Mouse (Mus musculus): ENCODE measurements at regions not wholly inside any gene's neighbourhood (a gene's known extent, or its start where the extent isn't known, plus 50 kb on each side); places are given as distances from the start of the nearest gene placed in this dataset.

- Histone ChIP-seq H3K4me3 (no peak overlapping the region), H3K4me2 (no peak overlapping the region), H3K4me1 (no peaks in the 10 kb centered on the region), H3K9me3 (replicated peaks) (no peaks in the 10 kb centered on the region), H3K9ac (no peak overlapping the region), H3K27me3 (no peaks in the 10 kb centered on the region), H3K27ac (no peak overlapping the region), H3K36me3 (ENCODE audit: poor library complexity, severe bottlenecking) (no peaks in the 10 kb centered on the region)
- WGBS, result 87% methylated on average over 3 of the region's 3 CpGs
- ATAC-seq, result no peak
Measured at GRCm38 (mm10) chr2:114844389-114844771, 189.6 kb upstream of the Dph6 start.

- no peaks in the 10 kb centered on the region for H3K27me3 ChIP-seq
- H3K36me3 ChIP-seq (ENCODE audit: poor library complexity, severe bottlenecking), result no peaks in the 10 kb centered on the region
- H3K4me1 ChIP-seq, result peaks cover 5% of the 10 kb centered on the region; the same call in 1 of the 2 replicates
- no peaks in the 10 kb centered on the region for H3K9me3 ChIP-seq (replicated peaks)
- WGBS, result 89% methylated on average over 5 of the region's 5 CpGs
- no peak for ATAC-seq
- H3K4me2 ChIP-seq, result no peak overlapping the region
- no peak overlapping the region for H3K9ac ChIP-seq
- H3K4me3 ChIP-seq, result no peak overlapping the region
- H3K27ac ChIP-seq, result no peak overlapping the region
Measured at GRCm38 (mm10) chr2:114848439-114848838, 193.7 kb upstream of the Dph6 start.

GRCm38 (mm10) chr2:114848914-114849313 is 194.2 kb upstream of the Dph6 start:
- no peaks in the 10 kb centered on the region for H3K9me3 ChIP-seq (replicated peaks)
- no peak overlapping the region for H3K4me3 ChIP-seq
- ATAC-seq, result no peak
- no peak overlapping the region for H3K4me2 ChIP-seq
- no peaks in the 10 kb centered on the region for H3K27me3 ChIP-seq
- no peak overlapping the region for H3K9ac ChIP-seq
- no peaks in the 10 kb centered on the region for H3K36me3 ChIP-seq (ENCODE audit: poor library complexity, severe bottlenecking)
- H3K4me1 ChIP-seq, result peaks cover 9% of the 10 kb centered on the region; the same call in 1 of the 2 replicates
- 92% methylated on average over 2 of the region's 2 CpGs for WGBS
- no peak overlapping the region for H3K27ac ChIP-seq

DNA sequence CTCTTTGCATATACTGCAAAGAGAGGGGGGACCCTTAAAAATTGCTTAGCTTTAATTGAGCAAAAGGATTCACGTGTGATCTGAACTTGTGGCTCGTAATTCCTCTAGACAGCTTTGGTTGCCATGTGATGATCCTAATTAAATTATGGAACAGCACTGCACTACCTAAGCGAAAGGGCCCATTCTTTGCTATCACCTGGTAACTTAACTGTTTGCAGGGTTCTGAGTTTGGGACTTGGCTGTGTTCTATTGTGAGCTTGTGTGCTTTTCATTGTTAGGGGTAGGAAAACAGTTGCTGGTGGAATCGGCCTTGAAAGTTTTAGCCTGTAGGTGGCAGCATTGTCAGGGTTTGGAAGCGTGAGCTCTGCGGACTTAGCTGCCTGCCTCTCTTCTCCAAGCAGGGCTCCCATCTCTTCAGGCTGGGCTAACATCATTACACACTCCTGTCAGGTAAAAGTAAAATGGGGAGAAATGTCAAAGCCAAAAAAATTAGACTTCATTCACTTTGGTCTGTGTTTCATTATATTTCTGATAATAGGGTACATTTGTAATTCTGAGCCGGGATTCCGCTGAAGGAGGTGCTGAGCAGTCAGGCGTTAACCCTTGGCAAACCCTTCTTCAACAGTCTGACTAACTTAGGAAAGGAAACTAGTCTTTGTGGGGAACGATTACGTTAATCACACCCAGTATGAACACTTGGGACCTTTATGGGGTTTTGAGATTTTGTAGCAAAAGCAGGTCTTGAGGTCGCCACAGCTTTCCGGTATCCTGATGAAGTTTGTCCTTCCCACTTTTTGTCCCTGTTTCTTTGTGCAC is 199.2 kb upstream of the Dph6 start:
- 19% methylated on average over 13 of the region's 13 CpGs for WGBS
- peak; percentile 95 for ATAC-seq
- no peaks in the 10 kb centered on the region for H3K36me3 ChIP-seq (ENCODE audit: poor library complexity, severe bottlenecking)
- H3K4me3 ChIP-seq, result no peak overlapping the region
- H3K27me3 ChIP-seq, result no peaks in the 10 kb centered on the region
- H3K9ac ChIP-seq, result no peak overlapping the region
- no peaks in the 10 kb centered on the region for H3K9me3 ChIP-seq (replicated peaks)
- H3K27ac ChIP-seq, result peak overlapping the region; percentile 8; the same call in 1 of the 2 replicates
- H3K4me2 ChIP-seq, result peak overlapping the region; percentile 38
- peaks cover 13% of the 10 kb centered on the region; the same call in 1 of the 2 replicates for H3K4me1 ChIP-seq

DNA sequence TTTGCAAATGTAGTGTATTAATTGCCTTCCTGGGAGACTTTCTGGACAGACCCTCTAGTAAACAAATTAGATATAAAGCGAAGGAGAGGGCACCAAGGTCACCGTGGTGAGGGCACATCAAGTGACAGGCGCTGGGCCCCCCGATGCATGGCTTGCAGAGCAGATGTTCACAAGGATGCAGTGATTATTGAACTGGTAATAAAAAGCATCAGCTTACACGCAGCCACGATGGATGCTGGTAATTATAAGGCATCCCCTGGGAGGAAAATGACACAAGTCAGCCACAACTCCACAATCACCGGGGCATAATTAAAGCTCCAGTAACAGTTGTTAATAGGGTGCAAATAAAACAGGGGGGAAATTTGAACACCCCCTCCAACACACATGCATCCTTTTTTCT is 217.5 kb upstream of the Dph6 start:
- Histone ChIP-seq H3K27me3 (no peaks in the 10 kb centered on the region), H3K9ac (no peak overlapping the region), H3K4me1 (peaks cover 19% of the 10 kb centered on the region), H3K4me3 (no peak overlapping the region), H3K36me3 (ENCODE audit: poor library complexity, severe bottlenecking) (no peaks in the 10 kb centered on the region), H3K9me3 (replicated peaks) (no peaks in the 10 kb centered on the region), H3K4me2 (no peak overlapping the region), H3K27ac (no peak overlapping the region)
- WGBS, result 24% methylated on average over 7 of the region's 7 CpGs
- peak; percentile 61; the same call in 1 of the 2 replicates for ATAC-seq

- Histone ChIP-seq H3K4me1 (peaks cover 19% of the 10 kb centered on the region), H3K27ac (no peak overlapping the region), H3K9ac (no peak overlapping the region), H3K27me3 (no peaks in the 10 kb centered on the region), H3K4me3 (no peak overlapping the region), H3K9me3 (replicated peaks) (no peaks in the 10 kb centered on the region), H3K36me3 (ENCODE audit: poor library complexity, severe bottlenecking) (no peaks in the 10 kb centered on the region), H3K4me2 (no peak overlapping the region)
- peak; percentile 62 for ATAC-seq
- WGBS, result 28% methylated on average over 4 of the region's 4 CpGs
Measured at GRCm38 (mm10) chr2:114873090-114873489, 218.3 kb upstream of the Dph6 start.

GRCm38 (mm10) chr2:114879084-114879483 is 224.3 kb upstream of the Dph6 start:
- Histone ChIP-seq H3K9me3 (replicated peaks) (no peaks in the 10 kb centered on the region), H3K27me3 (no peaks in the 10 kb centered on the region), H3K9ac (no peak overlapping the region), H3K4me3 (no peak overlapping the region), H3K4me2 (no peak overlapping the region), H3K27ac (no peak overlapping the region), H3K36me3 (ENCODE audit: poor library complexity, severe bottlenecking) (no peaks in the 10 kb centered on the region), H3K4me1 (peaks cover 7% of the 10 kb centered on the region)
- WGBS, result 38% methylated on average over 2 of the region's 2 CpGs
- no peak for ATAC-seq

- no peak overlapping the region for H3K27ac ChIP-seq
- no peaks in the 10 kb centered on the region for H3K36me3 ChIP-seq (ENCODE audit: poor library complexity, severe bottlenecking)
- peaks cover 7% of the 10 kb centered on the region for H3K4me1 ChIP-seq
- H3K4me2 ChIP-seq, result no peak overlapping the region
- no peaks in the 10 kb centered on the region for H3K27me3 ChIP-seq
- no peaks in the 10 kb centered on the region for H3K9me3 ChIP-seq (replicated peaks)
- H3K4me3 ChIP-seq, result no peak overlapping the region
- WGBS, result 68% methylated on average over 2 of the region's 2 CpGs
- H3K9ac ChIP-seq, result no peak overlapping the region
- peak; percentile 48; the same call in 1 of the 2 replicates for ATAC-seq
Measured at GRCm38 (mm10) chr2:114879784-114880183, 225.0 kb upstream of the Dph6 start.

GRCm38 (mm10) chr2:114885734-114886260 is 231.0 kb upstream of the Dph6 start:
- Histone ChIP-seq H3K4me1 (no peaks in the 10 kb centered on the region), H3K4me3 (no peak overlapping the region), H3K27me3 (no peaks in the 10 kb centered on the region), H3K27ac (no peak overlapping the region), H3K9me3 (replicated peaks) (no peaks in the 10 kb centered on the region), H3K36me3 (ENCODE audit: poor library complexity, severe bottlenecking) (no peaks in the 10 kb centered on the region), H3K9ac (no peak overlapping the region), H3K4me2 (no peak overlapping the region)
- 91% methylated on average over 2 of the region's 2 CpGs for WGBS
- ATAC-seq, result no peak

DNA sequence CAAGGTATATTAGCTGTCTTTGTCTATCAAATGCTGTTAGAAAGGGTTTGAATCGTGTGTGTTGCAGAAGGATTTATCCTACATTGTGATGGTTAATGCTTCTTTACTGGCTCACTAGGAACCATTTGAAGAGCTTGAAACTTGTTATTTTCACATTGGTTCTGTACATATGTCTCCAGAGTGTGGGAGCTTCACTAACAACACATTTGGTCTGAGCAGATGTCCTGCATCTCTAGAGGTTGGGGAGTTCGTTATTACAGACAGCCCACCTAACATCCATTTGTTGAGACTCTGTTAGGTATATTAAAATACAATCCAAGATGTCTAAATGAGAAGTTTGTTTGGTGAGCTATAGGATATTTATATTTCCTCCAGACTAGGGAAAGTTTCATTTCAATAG is 244.0 kb upstream of the Dph6 start:
- no peaks in the 10 kb centered on the region for H3K4me1 ChIP-seq

DNA sequence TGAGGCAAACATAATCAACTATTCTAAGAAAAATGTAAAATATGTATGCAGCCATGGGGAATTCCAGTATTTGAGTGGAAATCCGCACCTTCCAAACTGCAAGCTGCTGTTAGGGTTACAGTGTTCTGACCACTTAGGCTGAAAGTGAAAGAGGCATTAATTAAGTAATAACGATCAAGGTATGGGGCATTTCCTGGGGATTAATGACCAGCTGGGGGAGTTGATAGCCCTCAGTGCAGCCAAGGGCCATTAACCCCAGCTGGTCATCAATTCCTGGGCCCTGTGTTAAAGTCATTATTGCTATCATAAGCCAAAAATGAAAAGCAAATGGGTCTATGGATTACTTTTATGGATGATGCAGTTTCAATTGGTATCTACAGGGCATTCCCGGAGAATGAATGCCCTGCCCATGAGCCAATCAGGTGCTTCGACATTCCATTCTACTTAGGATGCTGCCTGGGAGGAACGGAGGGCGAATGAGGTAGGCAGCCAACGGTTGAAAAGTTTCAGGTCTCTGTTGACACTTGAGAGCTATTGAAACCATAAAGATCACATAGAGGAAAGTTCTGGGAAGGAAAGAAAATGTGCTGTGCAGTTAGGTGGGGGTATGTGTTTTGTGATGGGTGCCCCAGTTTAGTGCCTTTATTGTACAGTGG is 257.2 kb upstream of the Dph6 start:
- no peak overlapping the region for H3K4me3 ChIP-seq
- no peaks in the 10 kb centered on the region for H3K9me3 ChIP-seq (replicated peaks)
- no peak for ATAC-seq
- no peaks in the 10 kb centered on the region for H3K4me1 ChIP-seq
- H3K36me3 ChIP-seq (ENCODE audit: poor library complexity, severe bottlenecking), result no peaks in the 10 kb centered on the region
- no peaks in the 10 kb centered on the region for H3K27me3 ChIP-seq
- 60% methylated on average over 7 of the region's 7 CpGs for WGBS
- no peak overlapping the region for H3K4me2 ChIP-seq
- H3K27ac ChIP-seq, result no peak overlapping the region
- H3K9ac ChIP-seq, result no peak overlapping the region

More for the DNA sequence above, 244.0 kb upstream of the Dph6 start:
- H3K27me3 ChIP-seq, result no peaks in the 10 kb centered on the region
- no peaks in the 10 kb centered on the region for H3K36me3 ChIP-seq (ENCODE audit: poor library complexity, severe bottlenecking)
- H3K4me3 ChIP-seq, result no peak overlapping the region
- no peak overlapping the region for H3K9ac ChIP-seq
- WGBS, result 83% methylated on average over 2 of the region's 2 CpGs
- H3K27ac ChIP-seq, result no peak overlapping the region
- no peak overlapping the region for H3K4me2 ChIP-seq
- H3K9me3 ChIP-seq (replicated peaks), result no peaks in the 10 kb centered on the region
- ATAC-seq, result no peak

DNA sequence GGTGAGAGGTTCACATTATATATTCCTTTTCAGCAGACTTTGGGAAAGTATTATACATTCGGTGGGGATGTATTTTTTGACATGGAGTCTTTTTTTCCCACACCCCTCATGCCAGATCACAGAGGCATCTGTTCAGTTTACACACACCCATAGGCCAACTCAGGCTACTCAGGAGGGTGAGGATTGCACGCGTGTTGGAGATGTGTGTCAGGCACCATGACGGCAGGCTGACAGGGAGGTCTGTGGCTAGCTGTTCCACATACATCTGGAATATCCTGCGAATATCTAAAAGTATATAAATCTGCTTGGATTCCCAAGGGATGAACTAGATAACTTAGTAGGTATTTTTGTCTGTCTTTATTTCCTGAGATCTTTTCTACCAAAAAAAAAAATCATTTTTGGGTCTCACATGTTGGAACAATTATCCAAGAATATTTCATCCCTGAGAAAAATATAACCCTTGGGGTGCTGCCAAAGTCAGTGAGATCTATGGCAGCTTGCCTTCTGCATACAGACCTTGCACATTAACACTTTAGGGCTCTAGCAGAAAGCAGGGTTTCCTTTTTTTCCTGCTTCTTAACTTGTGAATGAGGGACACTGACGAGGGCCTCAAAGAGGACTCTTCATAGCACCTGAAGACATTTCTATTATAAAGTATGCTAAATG is 260.4 kb upstream of the Dph6 start:
- no peak overlapping the region for H3K4me2 ChIP-seq
- H3K9ac ChIP-seq, result no peak overlapping the region
- no peak overlapping the region for H3K27ac ChIP-seq
- H3K9me3 ChIP-seq (replicated peaks), result no peaks in the 10 kb centered on the region
- no peaks in the 10 kb centered on the region for H3K36me3 ChIP-seq (ENCODE audit: poor library complexity, severe bottlenecking)
- no peak overlapping the region for H3K4me3 ChIP-seq
- H3K4me1 ChIP-seq, result 0 out of 2 replicates have a peak, but pooled peaks cover 10% of the 10 kb centered on the region
- WGBS, result 85% methylated on average over 6 of the region's 6 CpGs
- no peak for ATAC-seq
- H3K27me3 ChIP-seq, result no peaks in the 10 kb centered on the region
